Mouse (Mus musculus): ENCODE measurements around the gene Zfp513. TPM values are rescaled to one million over a fixed set of nuclear protein-coding genes. Genes with fewer than 3 reads are reported as not detected.

Zfp513 gene
- 52.4 and 60.3 TPM in 2 replicates for polyA plus RNA-seq (2012; rRNA removed; ENCODE audit: low replicate concordance)

GRCm38 (mm10) chr5:31201742-31202590 lies at the start of gene Zfp513:
Zfp513 (minus strand) TSS chr5:31202303.

GRCm38 (mm10) chr5:31251541-31252101 lies 49.5 kb upstream of the Zfp513 start, which contains the start of gene Krtcap3:
Krtcap3 (plus strand) TSS chr5:31251691.

GRCm38 (mm10) chr5:31240637-31241521 lies 38.8 kb upstream of the Zfp513 start, which contains the start of the genes Nrbp1 and Gm9970:
Nrbp1 (plus strand) TSS chr5:31240864.
Gm9970 (minus strand) TSS chr5:31241232.

GRCm38 (mm10) chr5:31220448-31221303 lies 18.6 kb upstream of the Zfp513 start, which contains the start of gene Ppm1g:
Ppm1g (minus strand) TSS chr5:31220687.

GRCm38 (mm10) chr5:31192939-31193630 lies 9.0 kb downstream of the Zfp513 start, which contains the start of the genes Snx17 and Eif2b4:
Snx17 (plus strand) TSS chr5:31193227.
Eif2b4 (minus strand) TSS chr5:31193430.

GRCm38 (mm10) chr5:31179766-31180630 lies 22.1 kb downstream of the Zfp513 start, which contains the start of the genes Gm29609 and Gtf3c2:
Gm29609 (minus strand) TSS chr5:31179911.
Gtf3c2 (minus strand) TSS chr5:31180144.

GRCm38 (mm10) chr5:31154152-31154553 lies 48.0 kb downstream of the Zfp513 start, which contains the start of gene Mpv17:
Mpv17 (minus strand) TSS chr5:31154251.

Other genes starting within 250 kb of the Zfp513 start
- gene Preb, start 241.9 kb downstream of the Zfp513 start, polyA plus RNA-seq (2012; rRNA removed; ENCODE audit: low replicate concordance), result 409 and 432 TPM in 2 replicates
- gene Tcf23, start 233.6 kb downstream of the Zfp513 start, polyA plus RNA-seq (2012; rRNA removed; ENCODE audit: low replicate concordance), result 0.17 and 2.4 TPM in 2 replicates
- 39.3 and 58.7 TPM in 2 replicates for gene Atraid, start 154.0 kb downstream of the Zfp513 start, polyA plus RNA-seq (2012; rRNA removed; ENCODE audit: low replicate concordance)
- 37.3 and 46.8 TPM in 2 replicates for gene Slc5a6, start 153.4 kb downstream of the Zfp513 start, polyA plus RNA-seq (2012; rRNA removed; ENCODE audit: low replicate concordance)
- gene Cad, start 147.5 kb downstream of the Zfp513 start, polyA plus RNA-seq (2012; rRNA removed; ENCODE audit: low replicate concordance), result 13.4 and 20.9 TPM in 2 replicates
- gene Dnajc5g, start 96.0 kb downstream of the Zfp513 start, polyA plus RNA-seq (2012; rRNA removed; ENCODE audit: low replicate concordance), result not detected in 2 replicates
- gene Slc30a3, start 94.1 kb downstream of the Zfp513 start, polyA plus RNA-seq (2012; rRNA removed; ENCODE audit: low replicate concordance), result 0.15 and 0.69 TPM in 2 replicates
- not detected in 2 replicates for gene Trim54, start 85.6 kb downstream of the Zfp513 start, polyA plus RNA-seq (2012; rRNA removed; ENCODE audit: low replicate concordance)
- not detected in 2 replicates for gene Ucn, start 63.5 kb downstream of the Zfp513 start, polyA plus RNA-seq (2012; rRNA removed; ENCODE audit: low replicate concordance)
- 20.0 and 31.7 TPM in 2 replicates for gene Mpv17, start 48.1 kb downstream of the Zfp513 start, polyA plus RNA-seq (2012; rRNA removed; ENCODE audit: low replicate concordance)
- gene Gm29609, start 22.4 kb downstream of the Zfp513 start, polyA plus RNA-seq (2012; rRNA removed; ENCODE audit: low replicate concordance), result 0.47 and 0.76 TPM in 2 replicates
- 29.7 and 31.1 TPM in 2 replicates for gene Gtf3c2, start 22.2 kb downstream of the Zfp513 start, polyA plus RNA-seq (2012; rRNA removed; ENCODE audit: low replicate concordance)
- 59.4 and 61.7 TPM in 2 replicates for gene Snx17, start 9.1 kb downstream of the Zfp513 start, polyA plus RNA-seq (2012; rRNA removed; ENCODE audit: low replicate concordance)
- 27.5 and 32.1 TPM in 2 replicates for gene Eif2b4, start 8.9 kb downstream of the Zfp513 start, polyA plus RNA-seq (2012; rRNA removed; ENCODE audit: low replicate concordance)
- 85.7 and 105 TPM in 2 replicates for gene Ppm1g, start 18.4 kb upstream of the Zfp513 start, polyA plus RNA-seq (2012; rRNA removed; ENCODE audit: low replicate concordance)
- gene Nrbp1, start 38.6 kb upstream of the Zfp513 start, polyA plus RNA-seq (2012; rRNA removed; ENCODE audit: low replicate concordance), result 185 and 336 TPM in 2 replicates
- gene Gm9970, start 38.9 kb upstream of the Zfp513 start, polyA plus RNA-seq (2012; rRNA removed; ENCODE audit: low replicate concordance), result 1.2 TPM in 1 of 2 replicates, not detected in the other
- gene Krtcap3, start 49.4 kb upstream of the Zfp513 start, polyA plus RNA-seq (2012; rRNA removed; ENCODE audit: low replicate concordance), result 217 and 238 TPM in 2 replicates
- gene Ift172, start 88.8 kb upstream of the Zfp513 start, polyA plus RNA-seq (2012; rRNA removed; ENCODE audit: low replicate concordance), result 31.0 and 35.5 TPM in 2 replicates
- 2.6 and 5.2 TPM in 2 replicates for gene Fndc4, start 93.8 kb upstream of the Zfp513 start, polyA plus RNA-seq (2012; rRNA removed; ENCODE audit: low replicate concordance)
- not detected in 2 replicates for gene Gckr, start 95.1 kb upstream of the Zfp513 start, polyA plus RNA-seq (2012; rRNA removed; ENCODE audit: low replicate concordance)

All from duodenum, adult 2 months (tissue).